In the genomic region with DNA sequence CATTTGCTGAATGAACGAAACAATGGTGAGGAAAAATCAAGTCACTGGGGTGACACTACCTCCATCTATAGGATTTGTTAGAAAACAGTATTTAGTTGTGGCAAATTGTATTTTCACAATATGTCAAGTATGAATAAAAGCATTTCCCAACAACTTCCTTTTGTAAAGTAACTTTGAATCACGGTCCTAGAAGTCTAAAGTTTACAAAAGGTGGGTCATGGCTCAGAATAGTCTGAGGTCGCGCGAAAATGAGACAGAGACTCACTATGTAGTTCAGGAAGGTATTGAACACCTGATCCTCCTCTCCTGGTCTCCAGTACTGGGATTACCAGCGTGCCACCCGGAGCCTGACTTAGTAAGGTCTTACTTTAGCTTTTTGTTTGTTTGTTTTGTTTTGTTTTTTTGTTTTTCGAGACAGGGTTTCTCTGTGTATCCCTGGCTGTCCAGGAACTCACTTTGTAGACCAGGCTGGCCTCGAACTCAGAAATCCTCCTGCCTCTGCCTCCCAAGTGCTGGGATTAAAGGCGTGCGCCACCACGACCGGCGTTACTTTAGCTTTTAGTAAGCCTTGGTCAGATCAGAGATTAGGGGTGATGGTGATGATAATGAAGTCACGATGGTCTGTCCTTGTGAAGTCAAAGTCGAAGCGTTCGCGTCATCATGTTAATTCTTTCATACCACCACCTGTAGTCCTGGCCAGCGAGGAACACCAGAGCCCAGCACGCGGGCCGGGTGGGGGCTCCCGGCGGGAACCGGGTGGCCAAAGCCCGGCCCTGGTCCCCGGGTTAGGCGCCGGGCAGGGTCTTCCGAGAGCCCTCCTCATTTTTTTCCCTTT, we compare ENCODE assay signal across 8 mouse cellular contexts. TPM values are rescaled to one million over a fixed set of nuclear protein-coding genes. Genes with fewer than 3 reads are reported as not detected.
DNase-seq lines count a peak whose midpoint lies in the region; ATAC-seq and TF ChIP-seq lines count a peak whose summit lies in the region.

TSS of gene Atl3 (plus strand) at position 689 of the 835 bp plus-strand sequence.

- H3K4me2 ChIP-seq in lung, embryonic 14.5 days, result peak within 1 kb of the TSS; percentile 81
- H3K4me2 ChIP-seq in forebrain, embryonic 14.5 days (ENCODE audit: low read length), result peak within 1 kb of the TSS; percentile 75
- H3K4me2 ChIP-seq in intestine, embryonic 14.5 days (ENCODE audit: low read length), result peak within 1 kb of the TSS; percentile 58

- no peak for ATAC-seq in lung, embryonic 14.5 days (ENCODE audit: insufficient read depth)
- no peak for ATAC-seq in forebrain, embryonic 14.5 days
- ATAC-seq in intestine, embryonic 14.5 days (replicated peaks; ENCODE audit: low FRiP score, low TSS enrichment, low read depth), result no peak
- no peak; the same call in 1 of the 2 replicates for ATAC-seq in megakaryocyte progenitor cell, adult 5-6 weeks (replicated peaks; ENCODE audit: poor library complexity)

- no peak for TF ChIP-seq CTCF in lung, embryonic 14.5 days (IDR thresholded peaks at IDR 0.05; ENCODE audit: low read depth)

- no peak for DNase-seq in lung, embryonic 14.5 days
- DNase-seq in lung, postnatal 25 days (ENCODE audit: low spot score), result no peak
- no peak for DNase-seq in adrenal gland, postnatal 14 days
- DNase-seq in forebrain, embryonic 14.5 days (ENCODE audit: low spot score), result no peak
- DNase-seq in intestine, embryonic 14.5 days (ENCODE audit: low spot score), result no peak
- no peak for DNase-seq in adipocyte (ENCODE audit: low spot score)
- no peak for DNase-seq in MN1 (ENCODE audit: low spot score)

- H3K27me3 ChIP-seq in lung, embryonic 14.5 days (ENCODE audit: insufficient read depth, low read length), result no peaks in the 10 kb centered on the region
- no peaks in the 10 kb centered on the region for H3K27me3 ChIP-seq in forebrain, embryonic 14.5 days (replicated peaks; ENCODE audit: control insufficient read depth, insufficient read depth, low read length)
- no peaks in the 10 kb centered on the region for H3K27me3 ChIP-seq in intestine, embryonic 14.5 days (replicated peaks; ENCODE audit: control insufficient read depth, insufficient read depth, low read length)

- peak within 1 kb of the TSS; percentile 73 for H3K4me3 ChIP-seq in lung, embryonic 14.5 days (ENCODE audit: low read depth, low read length)
- H3K4me3 ChIP-seq in forebrain, embryonic 14.5 days (ENCODE audit: low read depth, low read length), result peak within 1 kb of the TSS; percentile 67
- peak within 1 kb of the TSS; percentile 62 for H3K4me3 ChIP-seq in intestine, embryonic 14.5 days (ENCODE audit: low read depth, low read length)

- 27% methylated on average over 31 of the region's 31 CpGs for WGBS in lung, embryonic 14.5 days
- WGBS in forebrain, embryonic 14.5 days, result 33% methylated on average over 31 of the region's 31 CpGs
- 30% methylated on average over 31 of the region's 31 CpGs for WGBS in intestine, embryonic 14.5 days

- no peaks in the 10 kb centered on the region for H3K4me1 ChIP-seq in lung, embryonic 14.5 days (ENCODE audit: insufficient read depth)
- H3K4me1 ChIP-seq in forebrain, embryonic 14.5 days (ENCODE audit: control insufficient read depth, insufficient read depth, low read length), result peaks cover 3% of the 10 kb centered on the region
- H3K4me1 ChIP-seq in intestine, embryonic 14.5 days (replicated peaks; ENCODE audit: control insufficient read depth, insufficient read depth, low read length), result peaks cover 4% of the 10 kb centered on the region

- H3K9ac ChIP-seq in lung, embryonic 14.5 days, result peak within 1 kb of the TSS; percentile 92
- H3K9ac ChIP-seq in forebrain, embryonic 14.5 days (ENCODE audit: low read length), result peak within 1 kb of the TSS; percentile 91
- peak within 1 kb of the TSS; percentile 92 for H3K9ac ChIP-seq in intestine, embryonic 14.5 days (ENCODE audit: low read length)

- no peaks in the 10 kb centered on the region for H3K9me3 ChIP-seq in lung, embryonic 14.5 days (ENCODE audit: low read depth, low read length)
- no peaks in the 10 kb centered on the region for H3K9me3 ChIP-seq in forebrain, embryonic 14.5 days (replicated peaks; ENCODE audit: control insufficient read depth, low read length)
- no peaks in the 10 kb centered on the region for H3K9me3 ChIP-seq in intestine, embryonic 14.5 days (ENCODE audit: control insufficient read depth, low read length)

- H3K27ac ChIP-seq in lung, embryonic 14.5 days (ENCODE audit: low read depth), result peak within 1 kb of the TSS; percentile 99
- peak within 1 kb of the TSS; percentile 97 for H3K27ac ChIP-seq in forebrain, embryonic 14.5 days (ENCODE audit: low read depth, low read length)
- peak within 1 kb of the TSS; percentile 98 for H3K27ac ChIP-seq in intestine, embryonic 14.5 days (ENCODE audit: low read depth)

- H3K36me3 ChIP-seq in lung, embryonic 14.5 days (ENCODE audit: insufficient read depth), result no peaks in the 10 kb centered on the region
- no peaks in the 10 kb centered on the region for H3K36me3 ChIP-seq in forebrain, embryonic 14.5 days (ENCODE audit: control insufficient read depth, insufficient read depth, low read length)
- H3K36me3 ChIP-seq in intestine, embryonic 14.5 days (ENCODE audit: control insufficient read depth, insufficient read depth, low read length), result no peaks in the 10 kb centered on the region

RNA-seq across cellular contexts. Expression of gene Atl3, which starts in this region (rescaled TPM):
- polyA plus RNA-seq in lung, embryonic 14.5 days (2014; fragmentation: Nextera tagmentation; extraction: Ambion mirVana), result 20.8 and 25.0 TPM in 2 replicates
- total RNA-seq in adrenal gland, postnatal 14 days (2021), result 95.0 and 101 TPM in 2 replicates
- polyA plus RNA-seq in forebrain, embryonic 14.5 days (2014; fragmentation: Nextera tagmentation; extraction: Ambion mirVana), result 5.9 and 7.1 TPM in 2 replicates
- 12.1 and 15.4 TPM in 2 replicates for polyA plus RNA-seq in intestine, embryonic 14.5 days (2014; fragmentation: Nextera tagmentation; extraction: Ambion mirVana)
- 45.3 and 45.7 TPM in 2 replicates for total RNA-seq in megakaryocyte progenitor cell, adult 5-6 weeks (2015)
- 51.2 and 59.5 TPM in 2 replicates for total RNA-seq in megakaryocyte progenitor cell, adult 5-6 weeks (2017)
